Mouse (Mus musculus) cerebellum, adult 2 months (tissue): Measurements from ENCODE around the gene Hcn3.

Experiments
- CTCF ChIP-seq: fragments of 200-500 bp; IDR thresholded peaks from 2 replicates; pipeline ENCODE4 v1.5.1; 2011; ENCODE audit warnings: low read depth, mild to moderate bottlenecking, control low read depth, low read length, moderate library complexity, borderline replicate concordance; ENCODE audit not compliant: insufficient read depth
- POLR2A ChIP-seq: fragments of 200-500 bp; IDR thresholded peaks from 2 replicates; pipeline ENCODE4 v1.6.1; 2011; ENCODE audit warnings: low read length, control low read depth, borderline replicate concordance; ENCODE audit not compliant: insufficient read depth

DNA sequence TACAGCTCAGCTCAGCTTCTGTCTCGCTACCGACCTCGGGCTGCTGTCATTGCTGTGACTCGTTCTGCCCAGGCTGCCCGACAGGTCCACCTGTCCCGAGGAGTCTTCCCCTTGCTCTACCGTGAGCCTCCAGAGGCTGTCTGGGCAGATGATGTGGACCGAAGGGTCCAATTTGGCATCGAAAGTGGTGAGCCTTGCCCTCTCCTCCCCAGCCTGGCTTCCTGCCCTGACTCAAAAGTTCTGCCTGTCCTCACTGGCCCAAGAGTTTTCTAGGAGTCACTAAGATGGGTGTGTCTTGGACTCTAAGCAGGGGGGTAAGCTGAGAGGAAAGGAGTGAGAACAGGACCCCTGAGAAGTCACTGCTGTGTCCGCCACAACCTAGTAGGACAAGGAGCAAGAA, 15.2 kb downstream of the Hcn3 start:
- TF ChIP-seq CTCF (no peak), POLR2A (no peak)
